Comparison of ENCODE assay signal across 22 mouse cellular contexts in the genomic region with DNA sequence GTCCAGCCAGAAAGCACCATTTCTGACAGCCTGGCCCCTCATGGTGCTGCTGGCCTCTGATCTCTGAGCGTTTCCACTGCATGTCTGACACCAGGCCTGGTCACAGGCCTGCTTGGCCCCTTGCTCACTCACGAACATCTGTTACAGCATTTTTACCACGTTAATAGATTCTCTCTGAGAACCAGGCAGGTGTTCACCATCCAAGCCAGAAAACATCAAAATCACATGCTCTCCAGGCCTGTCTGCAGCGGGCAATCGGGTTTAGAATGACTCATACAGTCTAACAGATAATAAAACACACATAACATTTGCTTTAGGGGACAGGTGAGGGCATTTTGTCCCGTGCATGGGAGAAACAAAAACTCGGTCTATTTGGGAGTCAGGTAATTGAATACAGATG. TPM values are rescaled to one million over a fixed set of nuclear protein-coding genes. Genes with fewer than 3 reads are reported as not detected.
DNase-seq lines count a peak whose midpoint lies in the region; ATAC-seq and TF ChIP-seq lines count a peak whose summit lies in the region.
"Had no signal": no experiment of that assay in that cellular context is flagged by ENCODE, and none has a peak within 500 bp of the region (broad histone marks: within the 10 kb centered on the region; RNA-seq: fewer than 3 reads in every experiment).

No protein-coding gene starts in this region.

- no peak for TF ChIP-seq POLR2A in limb, embryonic 14.5 days (IDR thresholded peaks at IDR 0.05; ENCODE audit: borderline replicate concordance, extremely low read depth, insufficient read depth, insufficient read length)

- H3K4me3 ChIP-seq in limb, embryonic 14.5 days (replicated peaks; ENCODE audit: low read length) = no peak overlapping the region
- no peak overlapping the region for H3K4me3 ChIP-seq in forebrain, embryonic 16.5 days (replicated peaks; ENCODE audit: low read length)
- H3K4me3 ChIP-seq: forebrain, embryonic 12.5 days; heart, embryonic 12.5 days; liver, embryonic 15.5 days; midbrain, embryonic 15.5 days had no signal

- H3K9ac ChIP-seq in limb, embryonic 14.5 days (ENCODE audit: low read depth, low read length, severe bottlenecking) = no peak overlapping the region
- no peak overlapping the region for H3K9ac ChIP-seq in forebrain, embryonic 16.5 days (replicated peaks; ENCODE audit: low read depth, low read length)
- H3K9ac ChIP-seq: forebrain, embryonic 12.5 days; heart, embryonic 12.5 days; hindbrain, embryonic 14.5 days; liver, embryonic 15.5 days; midbrain, embryonic 15.5 days had no signal

- 4% methylated on average over 7 of the region's 7 CpGs for WGBS in limb, embryonic 14.5 days
- 65% methylated on average over 7 of the region's 7 CpGs for WGBS in forebrain, embryonic 16.5 days

- DNase-seq in embryo, embryonic 11 days = peak; percentile 47
- DNase-seq in embryo, embryonic 10 days (ENCODE audit: low spot score) = no peak
- DNase-seq in MN1 (ENCODE audit: low spot score) = peak; percentile 10
- DNase-seq in hindlimb bud, embryonic 11.5 days (ENCODE audit: extremely low spot score, low read depth, low spot score) = peak; percentile 84
- peak; percentile 67 for DNase-seq in limb, embryonic 14.5 days (ENCODE audit: low spot score)
- DNase-seq in left cerebral cortex, adult 11 months (ENCODE audit: low spot score) = no peak
- DNase-seq in spleen, postnatal 10 days (ENCODE audit: low spot score in 2 of 2) = no peak
- DNase-seq: cerebellum, adult 18-20 months; gastrocnemius, postnatal 10 days; heart, adult 11 months; heart, postnatal 14 days; kidney, adult 2 months; kidney, postnatal 14 days; spleen, adult 18-20 months had no signal

- H3K4me2 ChIP-seq in limb, embryonic 14.5 days (replicated peaks; ENCODE audit: low read depth, low read length, severe bottlenecking) = no peak overlapping the region
- no peak overlapping the region for H3K4me2 ChIP-seq in forebrain, embryonic 16.5 days (ENCODE audit: low read length)
- H3K4me2 ChIP-seq: forebrain, embryonic 12.5 days; heart, embryonic 12.5 days; hindbrain, embryonic 14.5 days; liver, embryonic 15.5 days; midbrain, embryonic 15.5 days had no signal

- H3K4me1 ChIP-seq in limb, embryonic 14.5 days (ENCODE audit: control insufficient read depth, insufficient read depth, low read length) = no peaks in the 10 kb centered on the region
- no peaks in the 10 kb centered on the region for H3K4me1 ChIP-seq in forebrain, embryonic 16.5 days (replicated peaks; ENCODE audit: control insufficient read depth, insufficient read depth, low read length)
- H3K4me1 ChIP-seq: forebrain, embryonic 12.5 days; heart, embryonic 12.5 days; liver, embryonic 15.5 days; midbrain, embryonic 15.5 days had no signal

- H3K27me3 ChIP-seq in limb, embryonic 14.5 days (ENCODE audit: control insufficient read depth, insufficient read depth, low read length) = no peaks in the 10 kb centered on the region
- H3K27me3 ChIP-seq in forebrain, embryonic 16.5 days (replicated peaks; ENCODE audit: control insufficient read depth, insufficient read depth, low read length) = no peaks in the 10 kb centered on the region
- H3K27me3 ChIP-seq: forebrain, embryonic 12.5 days; heart, embryonic 12.5 days; liver, embryonic 15.5 days; midbrain, embryonic 15.5 days had no signal

- H3K9me3 ChIP-seq in limb, embryonic 14.5 days (ENCODE audit: control insufficient read depth, low read length) = no peaks in the 10 kb centered on the region
- no peaks in the 10 kb centered on the region for H3K9me3 ChIP-seq in forebrain, embryonic 16.5 days (ENCODE audit: control insufficient read depth, low read length)
- H3K9me3 ChIP-seq: forebrain, embryonic 12.5 days; G1E; heart, embryonic 12.5 days; liver, embryonic 15.5 days; midbrain, embryonic 15.5 days had no signal

- no peaks in the 10 kb centered on the region for H3K36me3 ChIP-seq in limb, embryonic 14.5 days (ENCODE audit: control insufficient read depth, insufficient read depth, low read length)
- no peaks in the 10 kb centered on the region for H3K36me3 ChIP-seq in forebrain, embryonic 16.5 days (ENCODE audit: control insufficient read depth, insufficient read depth)
- H3K36me3 ChIP-seq: forebrain, embryonic 12.5 days; G1E; heart, embryonic 12.5 days; liver, embryonic 15.5 days; midbrain, embryonic 15.5 days had no signal

- no peak overlapping the region for H3K27ac ChIP-seq in limb, embryonic 14.5 days (replicated peaks; ENCODE audit: low read depth, low read length)
- H3K27ac ChIP-seq in forebrain, embryonic 16.5 days (ENCODE audit: low read length) = no peak overlapping the region
- H3K27ac ChIP-seq: forebrain, embryonic 12.5 days; hindbrain, embryonic 14.5 days; liver, embryonic 15.5 days; midbrain, embryonic 15.5 days had no signal

- ATAC-seq in limb, embryonic 14.5 days (ENCODE audit: low FRiP score, low read depth) = peak; percentile 90
- no peak for ATAC-seq in forebrain, embryonic 16.5 days
- ATAC-seq: lung, postnatal 0 days; midbrain, embryonic 15.5 days had no signal

RNA-seq across cellular contexts. Expression of gene Comtd1, which starts 17.5 kb away (rescaled TPM):
- 16.0 and 18.0 TPM in 2 replicates for polyA plus RNA-seq in limb, embryonic 14.5 days (2012; rRNA removed)
- polyA plus RNA-seq in limb, embryonic 14.5 days (2014; fragmentation: Nextera tagmentation; extraction: Ambion mirVana) = 24.7 and 26.5 TPM in 2 replicates
- polyA plus RNA-seq in forebrain, embryonic 16.5 days (2015; fragmentation: Nextera tagmentation; extraction: Ambion mirVana) = 28.1 and 34.9 TPM in 2 replicates

RNA-seq across cellular contexts. Expression of gene Vdac2, which starts 41.3 kb away (rescaled TPM):
- 146 and 150 TPM in 2 replicates for polyA plus RNA-seq in limb, embryonic 14.5 days (2012; rRNA removed)
- polyA plus RNA-seq in limb, embryonic 14.5 days (2014; fragmentation: Nextera tagmentation; extraction: Ambion mirVana) = 215 and 226 TPM in 2 replicates
- 249 and 260 TPM in 2 replicates for polyA plus RNA-seq in forebrain, embryonic 16.5 days (2015; fragmentation: Nextera tagmentation; extraction: Ambion mirVana)

Comparison
In these comparisons a context has a peak if more than half of its experiments do, and no peak if none do; other contexts are left out.
1. DNase-seq: peak in embryo, embryonic 11 days (single experiment), MN1 (single experiment), hindlimb bud, embryonic 11.5 days (single experiment) and limb, embryonic 14.5 days (single experiment); none in embryo, embryonic 10 days (single experiment), left cerebral cortex, adult 11 months (single experiment) and spleen, postnatal 10 days (0 of 2).